Mouse (Mus musculus) cortical plate, adult 2 months (tissue): ENCODE results near the gene Rdh13. TPM values are rescaled to one million over a fixed set of nuclear protein-coding genes. Genes with fewer than 3 reads are reported as not detected.

ENCODE experiments used
- H3K27ac ChIP-seq: fragments of 200-500 bp; 2 replicates; pipeline ENCODE4 v1.5.1; 2012; ENCODE audit warnings: low read length, control low read depth, inconsistent platforms; ENCODE audit not compliant: insufficient read depth
- H3K4me1 ChIP-seq: fragments of 200-500 bp; 2 replicates; pipeline ENCODE4 v1.6.1; 2011; ENCODE audit warnings: low read length; ENCODE audit not compliant: control insufficient read depth, insufficient read depth
- H3K4me3 ChIP-seq: fragments of 200-500 bp; 2 replicates; pipeline ENCODE4 v1.5.1; 2011; ENCODE audit warnings: mild to moderate bottlenecking, low read length, control low read depth; ENCODE audit not compliant: insufficient read depth
- CTCF ChIP-seq: fragments of 200-500 bp; IDR thresholded peaks from 2 replicates; pipeline ENCODE4 v1.5.1; 2011; ENCODE audit warnings: mild to moderate bottlenecking, control low read depth, low read length; ENCODE audit not compliant: insufficient read depth; ENCODE audit errors: extremely low read depth
- POLR2A ChIP-seq: fragments of 200-500 bp; IDR thresholded peaks from 2 replicates; pipeline ENCODE4 v1.6.1; 2011; ENCODE audit warnings: mild to moderate bottlenecking, low read length, control low read depth; ENCODE audit not compliant: insufficient read depth; ENCODE audit errors: extremely low read depth
- polyA plus RNA-seq: library from polyadenylated mRNA; depleted of rRNA; stranded (reverse); fragments of >200 nt; gene quantifications from 2 replicates; pipeline ENCODE4 v1.2.3, GENCODE M21; 2012; rRNA removed

Gene Rdh13
- polyA plus RNA-seq, 1 experiment, result 22.8 TPM

GRCm38 (mm10) chr7:4397730-4398129 lies 47.7 kb downstream of the Rdh13 start, which contains the start of gene Gp6:
TSS of gene Gp6 (minus strand) at chr7:4397744.
- H3K4me1 ChIP-seq, result no peaks in the 10 kb centered on the region
- H3K27ac ChIP-seq, result no peak within 1 kb of the TSS
- H3K4me3 ChIP-seq, result no peak within 1 kb of the TSS
- TF ChIP-seq POLR2A (no peak), CTCF (no peak)

Other genes starting within 250 kb of the Rdh13 start
- 0.13 TPM in 2 replicates for gene Lilra5, start 207.9 kb downstream of the Rdh13 start, polyA plus RNA-seq
- not detected in 2 replicates for gene Ncr1, start 107.9 kb downstream of the Rdh13 start, polyA plus RNA-seq
- not detected in 2 replicates for gene Gp6, start 47.9 kb downstream of the Rdh13 start, polyA plus RNA-seq
- gene Eps8l1, start 15.0 kb upstream of the Rdh13 start, polyA plus RNA-seq, result 15.0 and 16.7 TPM in 2 replicates
- gene Ppp1r12c, start 56.0 kb upstream of the Rdh13 start, polyA plus RNA-seq, result 105 and 107 TPM in 2 replicates
- 9.6 and 10.1 TPM in 2 replicates for gene Tnnt1, start 70.7 kb upstream of the Rdh13 start, polyA plus RNA-seq
- 1.3 and 1.9 TPM in 2 replicates for gene Tnni3, start 78.6 kb upstream of the Rdh13 start, polyA plus RNA-seq
- gene Dnaaf3, start 86.8 kb upstream of the Rdh13 start, polyA plus RNA-seq, result 1.0 and 1.3 TPM in 2 replicates
- gene Syt5, start 101.9 kb upstream of the Rdh13 start, polyA plus RNA-seq, result 218 and 229 TPM in 2 replicates
- gene Ptprh, start 158.4 kb upstream of the Rdh13 start, polyA plus RNA-seq, result 1.0 and 1.6 TPM in 2 replicates
- 29.0 and 31.5 TPM in 2 replicates for gene Tmem86b, start 185.8 kb upstream of the Rdh13 start, polyA plus RNA-seq
- gene Ppp6r1, start 213.4 kb upstream of the Rdh13 start, polyA plus RNA-seq, result 143 and 145 TPM in 2 replicates
- gene Hspbp1, start 239.4 kb upstream of the Rdh13 start, polyA plus RNA-seq, result 107 and 108 TPM in 2 replicates
- 305 and 330 TPM in 2 replicates for gene Brsk1, start 245.0 kb upstream of the Rdh13 start, polyA plus RNA-seq